Mouse (Mus musculus) cortical plate, adult 2 months (tissue): Measurements from ENCODE around the gene Gtf2h3.
"Not testable (repeated sequence)": the region's sequence is repeated elsewhere in the genome, so short reads cannot be mapped to it uniquely, and the experiment has no call there.

ENCODE experiments used
- CTCF ChIP-seq: fragments of 200-500 bp; IDR thresholded peaks from 2 replicates; pipeline ENCODE4 v1.5.1; 2011; ENCODE audit warnings: mild to moderate bottlenecking, control low read depth, low read length; ENCODE audit not compliant: insufficient read depth; ENCODE audit errors: extremely low read depth
- POLR2A ChIP-seq: fragments of 200-500 bp; IDR thresholded peaks from 2 replicates; pipeline ENCODE4 v1.6.1; 2011; ENCODE audit warnings: mild to moderate bottlenecking, low read length, control low read depth; ENCODE audit not compliant: insufficient read depth; ENCODE audit errors: extremely low read depth

- TF ChIP-seq CTCF = peak; percentile 30; the same call in 1 of the 2 replicates
- not testable (repeated sequence) for TF ChIP-seq POLR2A
These were observed 56.1 kb downstream of the Gtf2h3 start for GRCm38 (mm10) chr5:124635068-124635467.
